Mouse (Mus musculus) lung, embryonic 16.5 days (tissue): ENCODE measurements around the gene Mfap1a. TPM values are rescaled to one million over a fixed set of nuclear protein-coding genes. Genes with fewer than 3 reads are reported as not detected.
"Not testable (repeated sequence)": the region's sequence is repeated elsewhere in the genome, so short reads cannot be mapped to it uniquely, and the experiment has no call there.

ENCODE experiments used
- ATAC-seq: fragments of 200-750 bp; cut with Nextera tagmentation; 2 replicates; pipeline ENCODE4 v1.8.0; 2017; ENCODE audit warnings: low read depth, mild to moderate bottlenecking, moderate library complexity
- H3K27ac ChIP-seq: fragments of 300-500 bp; sonication (generic); 2 replicates; pipeline ENCODE4 v1.5.1; 2014; ENCODE audit warnings: mild to moderate bottlenecking, control low read depth, low read length
- H3K27me3 ChIP-seq: fragments of 300-500 bp; sonication (generic); 2 replicates; pipeline ENCODE4 v1.6.1; 2014; ENCODE audit warnings: low read depth, low read length, mixed read lengths; ENCODE audit not compliant: control insufficient read depth, insufficient read depth
- H3K36me3 ChIP-seq: fragments of 300-500 bp; sonication (generic); 2 replicates; pipeline ENCODE4 v1.6.1; 2014; ENCODE audit warnings: low read length; ENCODE audit not compliant: control insufficient read depth, insufficient read depth
- H3K4me1 ChIP-seq: fragments of 300-500 bp; sonication (generic); replicated peaks from 2 replicates; pipeline ENCODE4 v1.6.1; 2014; ENCODE audit warnings: low read length, mixed read lengths; ENCODE audit not compliant: control insufficient read depth, insufficient read depth
- H3K4me2 ChIP-seq: fragments of 300-500 bp; sonication (generic); 2 replicates; pipeline ENCODE4 v1.6.1; 2014; ENCODE audit warnings: low read depth, low read length, control low read depth
- H3K4me3 ChIP-seq: fragments of 300-500 bp; sonication (generic); 2 replicates; pipeline ENCODE4 v1.5.1; 2014; ENCODE audit warnings: mild to moderate bottlenecking, low read length, control low read depth
- H3K9ac ChIP-seq: fragments of 300-500 bp; sonication (generic); 2 replicates; pipeline ENCODE4 v1.6.1; 2014; ENCODE audit warnings: low read length, control low read depth
- H3K9me3 ChIP-seq: fragments of 300-500 bp; sonication (generic); 2 replicates; pipeline ENCODE4 v1.6.1; 2016; ENCODE audit warnings: low read length; ENCODE audit not compliant: control insufficient read depth
- WGBS: fragments of 180-500 bp; shearing (Covaris S2); extraction: QIAGEN DNeasy Blood & Tissue Kit; methylation state at CpG from one replicate; pipeline ENCODE4 v1.1.7; 2014; 5-methylcytosine and 5-hydroxymethylcytosine counted together
- polyA plus RNA-seq: library from polyadenylated mRNA; unstranded; fragments of >200 nt; fragmentation: Nextera tagmentation; extraction: Ambion mirVana; gene quantifications from 2 replicates; pipeline ENCODE4 v1.2.1, GENCODE M21; 2015

Gene Mfap1a
- 29.4 and 30.6 TPM in 2 replicates for polyA plus RNA-seq

DNA sequence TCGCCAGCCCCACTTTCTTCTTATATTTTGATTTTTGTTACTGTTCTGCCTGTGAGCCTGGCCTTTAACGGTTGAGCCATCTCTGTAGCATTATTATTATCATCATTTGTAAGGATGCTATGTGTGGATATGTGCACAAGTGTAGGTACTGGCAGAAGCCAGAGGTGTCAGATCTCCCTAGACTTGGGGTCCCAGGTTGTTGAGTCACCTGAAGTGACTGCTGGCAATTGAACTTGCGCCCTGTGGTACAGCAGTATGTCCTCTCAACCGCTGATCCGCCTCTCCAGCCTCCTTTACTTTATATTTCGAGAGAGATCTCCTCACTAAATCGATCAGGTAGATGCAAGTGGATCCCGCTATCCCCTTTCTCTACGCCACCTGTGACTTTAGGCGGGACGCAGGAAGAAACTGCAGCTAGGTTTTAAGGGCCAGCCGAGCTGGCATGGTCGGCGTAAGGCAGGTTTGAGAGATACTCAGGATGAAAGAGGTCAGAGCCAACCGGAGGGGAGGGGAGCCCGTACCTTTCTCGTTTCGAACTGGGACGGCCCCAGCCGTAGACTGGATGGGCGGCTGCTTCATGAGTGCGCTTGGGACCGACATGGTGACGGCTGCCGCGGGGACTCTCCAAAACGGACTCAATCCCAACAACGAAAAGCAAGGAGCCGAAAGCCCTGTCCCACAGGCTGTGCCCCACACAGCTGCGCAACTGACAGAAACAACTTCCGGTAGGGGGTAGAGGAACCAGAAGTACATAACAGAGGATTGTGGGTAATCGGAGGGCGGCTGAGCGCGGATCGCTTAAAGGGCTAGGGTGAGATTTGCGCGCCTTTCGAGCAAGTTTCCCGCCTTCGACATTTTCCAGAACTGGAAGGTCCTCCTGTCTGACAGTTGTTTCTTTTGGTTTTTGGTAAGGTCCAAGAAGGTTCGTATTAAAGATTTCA is at the start of gene Mfap1a, which contains the start of gene Wdr76:
Gene Mfap1a, minus strand, starts transcription at position 724 of the 941 bp plus-strand sequence.
Gene Wdr76, plus strand, starts transcription at position 782 of the 941 bp plus-strand sequence.
- peak within 1 kb of the TSS; percentile 72 for H3K27ac ChIP-seq
- H3K36me3 ChIP-seq: not testable (repeated sequence)
- 4% methylated on average over 37 of the region's 42 CpGs for WGBS

DNA sequence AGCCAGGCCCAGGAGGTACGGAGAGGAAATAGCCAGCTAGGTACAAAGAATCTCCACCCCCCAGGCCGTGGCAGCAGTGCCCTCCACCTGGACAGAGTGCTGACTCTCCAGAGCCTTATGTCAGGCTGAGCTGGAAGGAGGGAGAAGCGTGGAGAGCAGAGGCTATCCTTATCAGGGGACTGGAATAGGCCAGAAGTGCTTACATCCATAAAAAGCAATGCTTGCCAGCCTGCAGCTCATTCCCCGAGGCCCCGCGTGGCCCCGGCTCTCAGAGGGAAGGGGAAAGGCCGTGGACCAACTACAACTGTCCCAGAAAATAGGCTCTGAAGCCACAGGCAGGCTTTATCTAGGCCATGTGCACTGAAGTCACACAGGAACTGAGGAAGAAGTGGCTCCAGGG is 44.8 kb upstream of the Mfap1a start:
- no peaks in the 10 kb centered on the region for H3K4me1 ChIP-seq
- no peaks in the 10 kb centered on the region for H3K36me3 ChIP-seq
- H3K9me3 ChIP-seq: no peaks in the 10 kb centered on the region
- 82% methylated on average over 8 of the region's 8 CpGs for WGBS
- no peak overlapping the region for H3K4me2 ChIP-seq
- H3K27me3 ChIP-seq: no peaks in the 10 kb centered on the region
- no peak overlapping the region for H3K27ac ChIP-seq
- H3K4me3 ChIP-seq: no peak overlapping the region
- H3K9ac ChIP-seq: no peak overlapping the region
- no peak for ATAC-seq

More for the DNA sequence above, at the start of gene Mfap1a, which contains the start of gene Wdr76:
- H3K27me3 ChIP-seq, H3K4me1 ChIP-seq, H3K9me3 ChIP-seq: not testable (repeated sequence)
- Histone ChIP-seq H3K9ac (peak within 1 kb of the TSS; percentile 76), H3K4me2 (peak within 1 kb of the TSS; percentile 60), H3K4me3 (peak within 1 kb of the TSS; percentile 66)
- peak; percentile 96 for ATAC-seq

GRCm38 (mm10) chr2:121549630-121550029 is 43.2 kb upstream of the Mfap1a start:
- no peaks in the 10 kb centered on the region for H3K27me3 ChIP-seq
- no peak overlapping the region for H3K27ac ChIP-seq
- no peak for ATAC-seq
- H3K4me2 ChIP-seq: no peak overlapping the region
- H3K36me3 ChIP-seq: no peaks in the 10 kb centered on the region; the same call in 1 of the 2 replicates
- H3K9ac ChIP-seq: no peak overlapping the region
- WGBS: 89% methylated on average over 6 of the region's 6 CpGs
- no peaks in the 10 kb centered on the region for H3K4me1 ChIP-seq
- H3K4me3 ChIP-seq: no peak overlapping the region
- H3K9me3 ChIP-seq: no peaks in the 10 kb centered on the region

DNA sequence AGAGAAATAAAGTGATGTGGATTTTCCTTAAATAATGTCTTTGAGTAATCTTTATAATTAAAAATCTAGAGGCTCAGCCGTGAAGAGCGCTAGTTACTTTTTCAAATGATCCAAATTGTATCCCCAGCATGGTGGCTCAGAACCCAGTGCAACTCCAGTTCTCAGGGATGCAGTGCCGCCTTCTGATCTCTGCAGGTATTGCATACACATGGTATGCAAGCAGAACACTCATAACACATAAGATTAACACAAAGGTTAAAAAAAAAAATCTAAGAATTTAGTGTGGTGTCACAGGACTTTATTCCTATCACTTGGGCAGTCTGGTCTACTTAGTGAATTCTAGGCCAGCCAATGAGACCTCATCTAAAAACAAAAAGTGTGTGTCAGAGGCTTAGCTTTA is 38.4 kb upstream of the Mfap1a start:
- no peak for ATAC-seq
- no peak overlapping the region for H3K27ac ChIP-seq
- no peak overlapping the region for H3K4me2 ChIP-seq
- no peak overlapping the region for H3K4me3 ChIP-seq
- no peaks in the 10 kb centered on the region for H3K9me3 ChIP-seq
- 89% methylated on average over 3 of the region's 3 CpGs for WGBS
- H3K4me1 ChIP-seq: no peaks in the 10 kb centered on the region
- H3K27me3 ChIP-seq: no peaks in the 10 kb centered on the region
- H3K36me3 ChIP-seq: peaks cover 11% of the 10 kb centered on the region
- H3K9ac ChIP-seq: no peak overlapping the region

- no peaks in the 10 kb centered on the region for H3K27me3 ChIP-seq
- H3K9me3 ChIP-seq: no peaks in the 10 kb centered on the region
- no peaks in the 10 kb centered on the region for H3K4me1 ChIP-seq
- H3K4me2 ChIP-seq: no peak overlapping the region
- no peak overlapping the region for H3K27ac ChIP-seq
- H3K36me3 ChIP-seq: peaks cover 4% of the 10 kb centered on the region; the same call in 1 of the 2 replicates
- ATAC-seq: no peak
- no peak overlapping the region for H3K4me3 ChIP-seq
- H3K9ac ChIP-seq: no peak overlapping the region
- WGBS: 93% methylated on average over 2 of the region's 2 CpGs
These were observed 18.6 kb upstream of the Mfap1a start for GRCm38 (mm10) chr2:121525056-121525455.

DNA sequence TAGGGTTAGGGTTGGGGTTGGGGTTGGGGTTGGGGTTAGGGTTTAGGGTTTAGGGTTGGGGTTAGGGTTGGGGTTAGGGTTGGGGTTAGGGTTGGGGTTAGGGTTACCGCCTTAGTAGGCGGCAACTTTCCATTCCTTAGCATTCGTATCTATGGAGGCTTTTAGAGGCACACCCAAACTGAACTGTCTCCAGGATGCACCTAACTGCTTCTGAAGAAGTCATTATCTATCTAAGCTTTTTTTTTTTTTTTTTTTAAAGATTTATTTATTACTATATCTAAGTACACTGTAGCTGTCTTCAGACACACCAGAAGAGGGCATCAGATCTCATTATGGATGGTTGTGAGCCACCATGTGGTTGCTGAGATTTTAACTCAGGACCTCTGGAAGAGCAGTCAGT is 16.4 kb upstream of the Mfap1a start:
- ATAC-seq, H3K27me3 ChIP-seq, H3K36me3 ChIP-seq, H3K4me3 ChIP-seq, H3K9me3 ChIP-seq, H3K4me2 ChIP-seq, H3K9ac ChIP-seq, H3K27ac ChIP-seq, H3K4me1 ChIP-seq: not testable (repeated sequence)
- WGBS: 95% methylated on average over 3 of the region's 3 CpGs

DNA sequence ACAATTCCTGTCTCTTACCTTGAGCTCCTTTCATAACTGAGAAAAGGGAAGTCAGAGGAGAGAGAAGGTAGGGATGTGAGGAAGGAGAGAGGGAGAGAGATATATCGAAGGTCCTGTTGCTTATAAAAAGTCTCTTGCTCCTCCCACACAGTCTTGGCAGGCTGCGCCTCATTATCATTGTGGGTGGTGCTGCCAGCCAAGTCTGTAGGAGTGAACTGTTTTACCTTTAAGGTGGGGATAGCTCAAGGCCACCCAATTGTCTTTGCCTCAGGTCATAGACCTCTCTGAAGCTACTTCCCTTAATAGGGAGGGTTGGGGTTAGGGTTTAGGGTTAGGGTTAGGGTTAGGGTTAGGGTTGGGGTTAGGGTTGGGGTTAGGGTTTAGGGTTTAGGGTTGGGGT is 15.5 kb upstream of the Mfap1a start:
- Histone ChIP-seq H3K36me3 (peaks cover 10% of the 10 kb centered on the region; the same call in 1 of the 2 replicates), H3K9ac (no peak overlapping the region), H3K27me3 (no peaks in the 10 kb centered on the region), H3K4me3 (no peak overlapping the region), H3K9me3 (no peaks in the 10 kb centered on the region), H3K27ac (no peak overlapping the region), H3K4me2 (no peak overlapping the region), H3K4me1 (no peaks in the 10 kb centered on the region)
- 80% methylated on average over 2 of the region's 2 CpGs for WGBS
- ATAC-seq: no peak

GRCm38 (mm10) chr2:121518711-121519110 is 12.2 kb upstream of the Mfap1a start:
- H3K4me1 ChIP-seq, H3K27ac ChIP-seq, H3K9me3 ChIP-seq, H3K27me3 ChIP-seq, H3K36me3 ChIP-seq, H3K9ac ChIP-seq, H3K4me3 ChIP-seq, H3K4me2 ChIP-seq, ATAC-seq: not testable (repeated sequence)
- 87% methylated on average over 4 of the region's 4 CpGs for WGBS

GRCm38 (mm10) chr2:121518106-121518505 is 11.6 kb upstream of the Mfap1a start:
- Histone ChIP-seq H3K4me1 (no peaks in the 10 kb centered on the region), H3K36me3 (peaks cover 8% of the 10 kb centered on the region; the same call in 1 of the 2 replicates), H3K9me3 (no peaks in the 10 kb centered on the region), H3K4me3 (no peak overlapping the region), H3K9ac (no peak overlapping the region), H3K27me3 (no peaks in the 10 kb centered on the region), H3K27ac (no peak overlapping the region), H3K4me2 (no peak overlapping the region)
- ATAC-seq: no peak
- WGBS: 91% methylated on average over 5 of the region's 5 CpGs
